Mouse (Mus musculus): ENCODE data around the gene Pnmal1. TPM values are rescaled to one million over a fixed set of nuclear protein-coding genes. Genes with fewer than 3 reads are reported as not detected.

The Pnmal1 gene
- polyA plus RNA-seq, 1 experiment = 0.09 TPM

DNA sequence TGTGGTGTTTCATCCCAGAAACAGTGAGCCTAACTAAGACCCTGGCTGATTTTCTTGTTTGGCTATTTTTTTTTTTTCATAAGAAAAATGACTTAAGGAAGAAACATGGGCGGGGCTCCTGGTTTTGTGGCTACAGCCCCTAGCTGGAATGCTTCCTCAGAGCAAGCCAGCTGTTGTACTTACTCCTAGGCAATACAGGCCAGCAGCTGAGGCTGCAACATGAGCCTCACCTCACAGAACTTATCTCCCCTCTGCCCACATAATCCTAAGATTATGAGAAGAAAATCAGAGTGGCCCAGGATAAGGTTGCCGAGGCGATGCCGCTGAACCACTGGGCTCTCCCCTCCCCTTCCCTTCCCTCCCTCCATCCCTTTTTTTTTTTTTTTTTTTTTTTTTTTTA, 3.8 kb upstream of the Pnmal1 start:
- no peaks in the 10 kb centered on the region for H3K36me3 ChIP-seq (ENCODE audit: control insufficient read depth, insufficient read depth, low read length)
- no peak for TF ChIP-seq CTCF (IDR thresholded peaks at IDR 0.05; ENCODE audit: extremely low read depth, insufficient read length, insufficient replicate concordance, low read depth, low read length)
- TF ChIP-seq POLR2A (IDR thresholded peaks at IDR 0.05; ENCODE audit: low read depth, low read length) = no peak
- no peaks in the 10 kb centered on the region; the same call in 1 of the 2 replicates for H3K27me3 ChIP-seq (ENCODE audit: control insufficient read depth, insufficient read depth, low read length)
- no peak overlapping the region for H3K4me3 ChIP-seq (ENCODE audit: low read depth, low read length)
- no peak overlapping the region for H3K27ac ChIP-seq (ENCODE audit: insufficient read depth, low read depth, low read length)
- H3K4me1 ChIP-seq (ENCODE audit: control insufficient read depth, insufficient read depth, insufficient read length, low read length) = no peaks in the 10 kb centered on the region
- WGBS = 67% methylated on average over 4 of the region's 4 CpGs

- H3K27ac ChIP-seq (ENCODE audit: insufficient read depth, low read depth, low read length) = no peak overlapping the region
- H3K4me3 ChIP-seq (ENCODE audit: low read depth, low read length) = no peak overlapping the region
- TF ChIP-seq POLR2A (IDR thresholded peaks at IDR 0.05; ENCODE audit: low read depth, low read length) (no peak), CTCF (IDR thresholded peaks at IDR 0.05; ENCODE audit: extremely low read depth, insufficient read length, insufficient replicate concordance, low read depth, low read length) (no peak)
- WGBS = 60% methylated on average over 15 of the region's 15 CpGs
- H3K27me3 ChIP-seq (ENCODE audit: control insufficient read depth, insufficient read depth, low read length) = no peaks in the 10 kb centered on the region; the same call in 1 of the 2 replicates
- peaks cover 5% of the 10 kb centered on the region; the same call in 1 of the 2 replicates for H3K4me1 ChIP-seq (ENCODE audit: control insufficient read depth, insufficient read depth, insufficient read length, low read length)
- no peaks in the 10 kb centered on the region for H3K36me3 ChIP-seq (ENCODE audit: control insufficient read depth, insufficient read depth, low read length)
Measured at GRCm38 (mm10) chr7:16956410-16957265, 2.8 kb upstream of the Pnmal1 start.

GRCm38 (mm10) chr7:16961678-16962077, 2.2 kb downstream of the Pnmal1 start:
- H3K4me1 ChIP-seq (ENCODE audit: control insufficient read depth, insufficient read depth, insufficient read length, low read length) = peaks cover 5% of the 10 kb centered on the region; the same call in 1 of the 2 replicates
- no peaks in the 10 kb centered on the region for H3K36me3 ChIP-seq (ENCODE audit: control insufficient read depth, insufficient read depth, low read length)
- no peak overlapping the region for H3K27ac ChIP-seq (ENCODE audit: insufficient read depth, low read depth, low read length)
- H3K27me3 ChIP-seq (ENCODE audit: control insufficient read depth, insufficient read depth, low read length) = no peaks in the 10 kb centered on the region; the same call in 1 of the 2 replicates
- TF ChIP-seq CTCF (IDR thresholded peaks at IDR 0.05; ENCODE audit: extremely low read depth, insufficient read length, insufficient replicate concordance, low read depth, low read length) = no peak
- no peak for TF ChIP-seq POLR2A (IDR thresholded peaks at IDR 0.05; ENCODE audit: low read depth, low read length)
- WGBS = 32% methylated on average over 5 of the region's 5 CpGs
- H3K4me3 ChIP-seq (ENCODE audit: low read depth, low read length) = no peak overlapping the region

GRCm38 (mm10) chr7:16968414-16968813, 8.9 kb downstream of the Pnmal1 start:
- Histone ChIP-seq H3K27me3 (ENCODE audit: control insufficient read depth, insufficient read depth, low read length) (no peaks in the 10 kb centered on the region), H3K36me3 (ENCODE audit: control insufficient read depth, insufficient read depth, low read length) (no peaks in the 10 kb centered on the region), H3K4me1 (ENCODE audit: control insufficient read depth, insufficient read depth, insufficient read length, low read length) (no peaks in the 10 kb centered on the region), H3K4me3 (ENCODE audit: low read depth, low read length) (no peak overlapping the region), H3K27ac (ENCODE audit: insufficient read depth, low read depth, low read length) (no peak overlapping the region)
- no peak for TF ChIP-seq POLR2A (IDR thresholded peaks at IDR 0.05; ENCODE audit: low read depth, low read length)
- no peak for TF ChIP-seq CTCF (IDR thresholded peaks at IDR 0.05; ENCODE audit: extremely low read depth, insufficient read length, insufficient replicate concordance, low read depth, low read length)
- 50% methylated on average over 6 of the region's 6 CpGs for WGBS

GRCm38 (mm10) chr7:16971160-16971559, 11.7 kb downstream of the Pnmal1 start:
- no peak overlapping the region for H3K27ac ChIP-seq (ENCODE audit: insufficient read depth, low read depth, low read length)
- TF ChIP-seq POLR2A (IDR thresholded peaks at IDR 0.05; ENCODE audit: low read depth, low read length) (no peak), CTCF (IDR thresholded peaks at IDR 0.05; ENCODE audit: extremely low read depth, insufficient read length, insufficient replicate concordance, low read depth, low read length) (no peak)
- 67% methylated on average over 3 of the region's 3 CpGs for WGBS
- no peaks in the 10 kb centered on the region for H3K36me3 ChIP-seq (ENCODE audit: control insufficient read depth, insufficient read depth, low read length)
- no peaks in the 10 kb centered on the region for H3K4me1 ChIP-seq (ENCODE audit: control insufficient read depth, insufficient read depth, insufficient read length, low read length)
- H3K4me3 ChIP-seq (ENCODE audit: low read depth, low read length) = no peak overlapping the region
- no peaks in the 10 kb centered on the region for H3K27me3 ChIP-seq (ENCODE audit: control insufficient read depth, insufficient read depth, low read length)

DNA sequence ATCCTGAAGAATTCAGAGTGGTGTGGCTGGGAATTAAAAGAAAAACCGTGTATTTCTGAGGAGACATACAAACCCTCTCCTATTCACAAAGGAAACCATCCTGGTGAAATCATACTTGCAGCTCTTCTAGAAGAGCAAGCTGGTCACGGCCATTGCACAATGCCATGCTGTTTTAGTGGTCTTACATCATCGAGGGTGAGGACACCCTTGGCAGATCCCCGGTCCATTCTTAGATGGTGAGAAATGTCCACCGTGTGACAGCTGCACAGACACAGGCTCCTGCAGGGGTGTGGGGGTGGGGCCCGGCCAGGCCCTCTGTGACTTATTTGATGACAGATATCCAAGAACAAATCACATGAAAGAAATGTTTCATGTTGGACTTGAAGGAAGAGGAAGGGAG, 14.5 kb downstream of the Pnmal1 start:
- no peak for TF ChIP-seq CTCF (IDR thresholded peaks at IDR 0.05; ENCODE audit: extremely low read depth, insufficient read length, insufficient replicate concordance, low read depth, low read length)
- no peak for TF ChIP-seq POLR2A (IDR thresholded peaks at IDR 0.05; ENCODE audit: low read depth, low read length)
- Histone ChIP-seq H3K36me3 (ENCODE audit: control insufficient read depth, insufficient read depth, low read length) (no peaks in the 10 kb centered on the region), H3K4me1 (ENCODE audit: control insufficient read depth, insufficient read depth, insufficient read length, low read length) (no peaks in the 10 kb centered on the region), H3K27ac (ENCODE audit: insufficient read depth, low read depth, low read length) (no peak overlapping the region), H3K4me3 (ENCODE audit: low read depth, low read length) (no peak overlapping the region), H3K27me3 (ENCODE audit: control insufficient read depth, insufficient read depth, low read length) (no peaks in the 10 kb centered on the region)
- WGBS = 63% methylated on average over 6 of the region's 6 CpGs

- no peak overlapping the region for H3K27ac ChIP-seq (ENCODE audit: insufficient read depth, low read depth, low read length)
- WGBS = 65% methylated on average over 8 of the region's 8 CpGs
- H3K4me3 ChIP-seq (ENCODE audit: low read depth, low read length) = no peak overlapping the region
- no peak for TF ChIP-seq POLR2A (IDR thresholded peaks at IDR 0.05; ENCODE audit: low read depth, low read length)
- no peak for TF ChIP-seq CTCF (IDR thresholded peaks at IDR 0.05; ENCODE audit: extremely low read depth, insufficient read length, insufficient replicate concordance, low read depth, low read length)
- H3K27me3 ChIP-seq (ENCODE audit: control insufficient read depth, insufficient read depth, low read length) = no peaks in the 10 kb centered on the region
- no peaks in the 10 kb centered on the region for H3K36me3 ChIP-seq (ENCODE audit: control insufficient read depth, insufficient read depth, low read length)
- no peaks in the 10 kb centered on the region; the same call in 1 of the 2 replicates for H3K4me1 ChIP-seq (ENCODE audit: control insufficient read depth, insufficient read depth, insufficient read length, low read length)
Measured at GRCm38 (mm10) chr7:16976298-16976697, 16.8 kb downstream of the Pnmal1 start.

All from small intestine, adult 2 months (tissue).